Mouse (Mus musculus): ENCODE measurements around the gene Klhdc1. TPM values are rescaled to one million over a fixed set of nuclear protein-coding genes. Genes with fewer than 3 reads are reported as not detected.

Klhdc1 gene
- 10 to 100 TPM; 18.8 to 20.3 TPM for total RNA-seq (2021)

DNA sequence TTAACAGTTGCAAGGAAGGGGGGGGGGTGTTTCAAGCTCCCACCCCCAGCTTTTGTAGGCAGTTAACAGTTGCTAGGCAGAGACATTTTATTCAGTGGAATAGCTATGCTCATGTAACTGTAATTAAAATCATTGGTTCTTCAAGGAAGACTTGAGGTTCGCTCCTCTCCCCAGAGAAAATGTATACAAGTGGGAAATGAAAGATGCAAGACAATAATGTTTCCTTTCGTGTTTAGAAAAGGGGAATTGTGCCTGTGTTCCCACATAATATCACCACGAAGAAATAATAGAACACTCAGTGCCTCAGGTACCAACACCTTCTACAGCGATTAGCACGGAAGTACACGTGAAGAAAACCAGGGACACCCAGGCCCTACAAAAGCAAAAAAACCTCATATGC lies at the start of gene Klhdc1:
Klhdc1 (plus strand) TSS at position 301 of the 400 bp plus-strand sequence.
- DNase-seq (ENCODE audit: low spot score in 2 of 2), result no peak
- intact Hi-C loops (cut with DNase I), result loop anchor here (5.0 kb wide), 1 partner anchor 44 kb away; the partner anchor contains the start of genes Dnaaf2 and Gm49383

- no peak for DNase-seq (ENCODE audit: low spot score in 2 of 2)
- intact Hi-C loops (cut with DNase I), result no loop called here
These were observed 49.6 kb upstream of the Klhdc1 start for GRCm38 (mm10) chr12:69191396-69191795.

DNA sequence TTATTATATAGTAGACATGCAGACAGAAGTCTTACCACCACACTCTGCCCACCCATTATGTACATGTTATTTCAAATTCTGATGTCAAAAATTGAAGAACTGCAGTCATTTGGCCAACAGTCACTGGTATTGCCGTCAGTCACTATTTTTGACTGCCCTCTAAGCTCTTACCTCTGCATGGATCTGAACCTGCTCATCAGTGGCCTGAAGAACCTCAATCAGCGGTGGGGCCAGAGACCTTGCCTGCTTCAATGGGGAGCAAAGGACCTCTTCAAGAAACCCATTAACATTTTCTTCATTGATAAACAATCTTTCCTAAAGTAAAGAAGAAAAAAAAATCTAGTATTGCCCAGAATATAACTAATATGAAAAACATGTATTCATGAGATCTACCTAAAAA lies 48.3 kb upstream of the Klhdc1 start:
- no peak for DNase-seq (ENCODE audit: low spot score in 2 of 2)
- intact Hi-C loops (cut with DNase I), result no loop called here

GRCm38 (mm10) chr12:69196444-69197377 lies 44.3 kb upstream of the Klhdc1 start, which contains the start of gene Gm49383:
Gm49383 (minus strand) TSS chr12:69197104.
- peak; percentile 74 to 79 for DNase-seq (ENCODE audit: low spot score in 2 of 2)
- intact Hi-C loops (cut with DNase I), result loop anchor here (1.0 to 5.0 kb wide), 3 partner anchors 12 to 100 kb away; partner anchors contain the start of genes Klhdc1, Klhdc2, Mgat2 and Rpl36al

DNA sequence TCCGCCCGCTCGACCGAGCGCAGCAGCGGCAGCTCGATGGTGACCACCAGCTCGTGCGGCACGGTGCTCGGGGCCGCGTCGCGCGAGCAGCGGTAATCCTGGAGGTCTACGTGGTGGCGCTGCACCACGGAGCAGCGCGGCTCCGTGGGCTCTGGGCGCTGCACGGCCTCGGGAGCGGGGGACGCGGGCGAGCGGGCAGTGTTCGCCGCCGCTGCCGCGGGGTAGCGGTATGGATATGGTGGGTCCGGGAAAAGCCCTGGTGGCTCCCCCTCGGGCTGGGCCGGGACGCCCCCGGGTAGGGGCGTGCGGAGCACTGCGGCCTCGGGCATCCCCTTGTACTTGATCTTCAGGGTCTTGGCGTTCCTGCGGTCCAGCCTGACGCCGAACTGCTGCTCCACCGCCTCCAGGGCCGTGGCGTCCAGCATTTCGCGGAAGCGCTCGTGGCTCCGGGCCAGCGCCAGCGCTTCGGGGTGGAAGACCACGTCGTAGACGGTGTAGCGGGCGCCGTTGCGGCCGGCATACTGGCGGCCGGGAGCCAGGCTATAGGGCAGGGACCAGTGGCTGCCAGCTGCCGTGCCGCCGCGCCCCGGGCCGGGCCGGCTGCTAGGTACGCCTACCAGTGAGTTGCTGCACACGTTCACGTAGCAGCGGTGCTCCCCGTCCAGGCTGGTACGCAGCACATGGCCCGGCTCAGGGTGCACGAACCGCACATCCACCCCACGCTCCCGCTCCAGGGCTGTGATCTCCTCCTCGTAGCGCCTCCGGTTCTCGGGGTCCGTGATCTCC lies 43.4 kb upstream of the Klhdc1 start:
- DNase-seq (ENCODE audit: low spot score in 2 of 2), result peak; percentile 31 to 52
- intact Hi-C loops (cut with DNase I), result loop anchor here (1.0 to 5.0 kb wide), 3 partner anchors 13 to 99 kb away; partner anchors contain the start of genes Klhdc1, Klhdc2, Mgat2 and Rpl36al

- peak; percentile 67 to 68 for DNase-seq (ENCODE audit: low spot score in 2 of 2)
- intact Hi-C loops (cut with DNase I), result loop anchor here (5.0 kb wide), 1 partner anchor 44 kb away; the partner anchor contains the start of gene Klhdc1
These were observed 42.8 kb upstream of the Klhdc1 start, which contains the start of gene Dnaaf2 for GRCm38 (mm10) chr12:69198164-69198535. Dnaaf2 (minus strand) TSS chr12:69198429.

GRCm38 (mm10) chr12:69198985-69199384 lies 42.0 kb upstream of the Klhdc1 start:
- intact Hi-C loops (cut with DNase I), result loop anchor here (5.0 kb wide), 1 partner anchor 43 kb away; the partner anchor contains the start of gene Klhdc1
- DNase-seq (ENCODE audit: low spot score in 2 of 2), result no peak

GRCm38 (mm10) chr12:69204052-69204833 lies 36.7 kb upstream of the Klhdc1 start, which contains the start of gene Gm49384:
Gm49384 (minus strand) TSS chr12:69204267.
- peak in 1 of 2 experiments; percentile 7 for DNase-seq (ENCODE audit: low spot score in 2 of 2)
- intact Hi-C loops (cut with DNase I), result no loop called here

- DNase-seq (ENCODE audit: low spot score in 2 of 2), result no peak
- intact Hi-C loops (cut with DNase I), result no loop called here
These were observed 33.6 kb upstream of the Klhdc1 start for GRCm38 (mm10) chr12:69207396-69207795.

DNA sequence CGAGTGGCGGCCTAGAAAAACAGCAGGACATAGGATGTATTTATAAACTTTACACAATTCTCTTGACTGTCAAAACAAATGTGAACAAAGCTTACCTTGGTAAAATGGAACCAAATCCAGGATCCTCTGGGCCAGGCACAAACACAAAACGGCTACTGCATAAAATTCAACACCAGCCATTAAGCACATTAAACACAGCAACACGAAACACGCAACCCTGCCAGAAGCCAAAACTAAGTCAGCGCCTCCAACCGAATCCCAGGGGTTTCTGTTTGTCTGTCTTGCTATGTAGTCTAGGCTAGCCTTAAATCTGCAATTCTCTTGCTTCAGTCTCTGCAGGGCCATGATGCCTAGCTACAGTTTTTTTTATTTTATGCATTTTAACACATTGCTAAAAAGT lies 33.0 kb upstream of the Klhdc1 start:
- intact Hi-C loops (cut with DNase I), result no loop called here
- DNase-seq (ENCODE audit: low spot score in 2 of 2), result no peak

DNA sequence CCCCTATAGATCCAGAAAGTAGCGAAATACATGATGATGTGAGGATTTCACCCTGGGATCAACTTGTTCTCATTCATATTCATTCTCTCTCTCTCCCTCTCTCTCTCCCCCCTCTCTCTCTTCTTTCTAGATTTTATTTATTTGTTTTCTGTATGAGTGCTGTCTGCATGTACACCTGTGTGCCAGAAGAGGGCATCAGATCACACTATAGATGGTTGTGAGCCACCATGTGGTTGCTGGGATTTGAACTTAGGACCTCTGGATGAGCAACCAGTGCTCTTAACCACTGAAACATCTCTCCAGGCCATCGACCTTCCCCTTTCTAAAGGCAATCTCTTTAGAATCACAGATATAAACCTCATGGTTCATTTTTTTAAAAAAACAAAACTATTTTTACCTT lies 32.5 kb upstream of the Klhdc1 start:
- DNase-seq (ENCODE audit: low spot score in 2 of 2), result no peak
- intact Hi-C loops (cut with DNase I), result no loop called here

DNA sequence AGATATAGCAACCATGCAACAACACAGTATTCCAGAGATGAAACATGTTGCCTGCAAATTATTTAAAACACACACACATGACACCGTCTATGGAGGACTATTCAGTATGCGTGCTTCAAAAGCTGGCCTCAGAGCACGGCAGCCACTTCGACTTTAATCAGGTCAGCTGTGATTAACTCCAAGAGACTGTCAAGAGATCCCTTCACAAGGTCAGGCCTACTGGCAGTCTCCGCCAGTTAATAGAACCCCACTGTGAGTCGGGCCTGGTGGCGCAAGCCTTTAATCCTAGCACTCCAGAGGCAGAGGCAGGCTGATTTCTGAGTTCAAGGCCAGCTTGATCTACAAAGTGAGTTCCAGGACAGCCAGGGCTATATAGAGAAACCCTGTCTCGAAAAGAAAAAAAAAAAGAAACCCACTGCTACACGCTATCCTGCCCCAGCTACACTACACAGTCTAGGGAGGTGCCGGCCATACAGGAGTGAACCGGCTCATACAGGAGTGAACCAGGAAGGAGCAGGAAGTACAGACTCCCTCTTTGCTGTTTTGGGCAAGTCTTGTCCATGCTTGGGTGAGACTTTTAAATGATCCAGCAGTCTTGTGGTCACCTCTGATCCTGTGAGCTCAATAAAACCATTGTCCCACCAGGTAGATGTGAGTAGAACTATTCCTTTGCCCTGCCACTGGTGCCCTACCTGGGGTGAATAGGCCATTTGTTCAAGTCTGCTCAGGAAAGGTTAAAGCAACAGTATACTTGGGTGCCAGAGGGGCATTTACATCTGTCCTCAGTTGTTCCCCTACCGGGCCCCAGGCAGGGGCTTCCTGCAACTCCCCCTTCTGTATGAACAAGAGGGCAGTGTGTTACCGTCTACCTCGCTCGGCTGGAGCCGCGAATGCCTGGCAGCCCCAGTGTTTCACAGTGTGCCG lies 30.7 kb upstream of the Klhdc1 start:
- DNase-seq (ENCODE audit: low spot score in 2 of 2), result no peak
- intact Hi-C loops (cut with DNase I), result no loop called here

GRCm38 (mm10) chr12:69211057-69211456 lies 29.9 kb upstream of the Klhdc1 start:
- DNase-seq (ENCODE audit: low spot score in 2 of 2), result peak in 1 of 2 experiments; percentile 20
- intact Hi-C loops (cut with DNase I), result no loop called here

DNA sequence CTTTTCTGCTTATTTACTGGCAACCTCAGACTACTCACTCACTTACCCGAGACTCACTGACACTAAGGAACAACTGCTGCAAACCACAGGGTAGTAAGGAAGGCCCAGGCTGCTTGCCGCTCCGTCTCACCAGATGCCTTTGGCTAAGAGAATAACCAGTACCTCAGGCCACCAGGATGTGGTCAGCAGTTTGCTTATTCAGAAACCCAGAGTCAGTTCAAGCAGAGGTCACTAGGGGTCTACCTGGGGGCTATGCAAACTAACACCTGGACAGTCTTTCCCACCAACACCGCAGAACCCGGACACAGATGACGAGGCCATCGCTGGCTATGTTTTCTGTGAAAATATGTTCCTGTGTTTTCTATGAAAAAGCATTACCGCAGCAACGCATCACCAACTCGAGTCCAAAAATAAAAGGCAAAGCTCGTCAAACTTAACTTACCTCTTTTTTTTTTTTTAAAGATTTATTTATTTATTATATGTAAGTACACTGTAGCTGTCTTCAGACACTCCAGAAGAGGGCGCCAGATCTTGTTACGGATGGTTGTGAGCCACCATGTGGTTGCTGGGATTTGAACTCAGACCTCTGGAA lies 27.7 kb upstream of the Klhdc1 start:
- no peak for DNase-seq (ENCODE audit: low spot score in 2 of 2)
- intact Hi-C loops (cut with DNase I), result no loop called here

DNA sequence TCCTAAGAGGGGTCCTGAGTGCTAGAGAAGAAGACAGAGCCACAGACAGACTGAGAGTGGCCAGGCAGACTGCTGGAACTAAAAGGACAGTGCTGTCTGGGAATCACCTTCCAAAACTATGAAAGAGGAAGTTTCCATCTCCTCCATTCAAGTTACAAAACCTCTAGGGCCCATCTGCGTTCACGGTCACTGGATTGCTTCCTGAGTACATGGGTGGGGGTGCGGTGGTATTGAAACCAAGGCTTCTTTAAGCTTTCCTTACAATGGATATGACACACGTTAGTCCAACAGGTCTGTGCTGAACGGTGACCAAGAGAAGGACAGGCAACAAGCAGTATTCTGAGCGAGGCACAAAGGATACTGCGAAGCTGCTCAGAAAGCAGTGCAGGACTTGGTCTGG lies 26.6 kb upstream of the Klhdc1 start:
- intact Hi-C loops (cut with DNase I), result no loop called here
- no peak for DNase-seq (ENCODE audit: low spot score in 2 of 2)

- DNase-seq (ENCODE audit: low spot score in 2 of 2), result peak; percentile 45 to 80
- intact Hi-C loops (cut with DNase I), result no loop called here
These were observed 25.8 kb upstream of the Klhdc1 start for GRCm38 (mm10) chr12:69215000-69215785.

DNA sequence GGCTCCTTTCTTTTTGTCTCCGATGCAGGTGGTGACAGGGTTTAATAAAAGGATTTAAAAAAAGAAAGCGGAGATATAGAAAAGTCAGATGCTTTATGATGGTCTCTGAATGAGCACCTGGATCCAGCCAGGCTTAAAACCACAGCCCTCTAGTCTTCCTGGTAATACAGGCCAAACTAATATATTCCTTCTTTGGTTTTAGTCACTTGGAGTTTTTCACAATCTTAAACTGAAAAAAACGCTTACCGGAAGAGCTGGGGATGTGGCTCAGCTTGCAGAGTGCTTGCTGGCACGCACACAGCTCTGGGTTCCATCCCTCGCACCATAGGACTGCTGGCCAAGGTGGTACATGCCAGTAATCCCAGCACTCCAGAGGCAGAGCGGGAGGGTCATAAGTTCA lies 24.4 kb upstream of the Klhdc1 start:
- intact Hi-C loops (cut with DNase I), result no loop called here
- DNase-seq (ENCODE audit: low spot score in 2 of 2), result no peak

Data from left cerebral cortex, postnatal 25 days (tissue).